Mouse (Mus musculus) ES-Bruce4 (cell line): ENCODE results near the gene Dpp8. TPM values are rescaled to one million over a fixed set of nuclear protein-coding genes. Genes with fewer than 3 reads are reported as not detected.

Experiments used
- H3K27ac ChIP-seq: 2 replicates; pipeline ENCODE4 v1.5.1; 2012; ENCODE audit warnings: low read length, inconsistent platforms; ENCODE audit not compliant: insufficient read depth
- H3K27me3 ChIP-seq: 2 replicates; pipeline ENCODE4 v1.6.1; 2012; ENCODE audit warnings: mild to moderate bottlenecking, low read length, inconsistent platforms; ENCODE audit not compliant: control insufficient read depth, poor library complexity, insufficient read depth, severe bottlenecking
- H3K36me3 ChIP-seq: 2 replicates; pipeline ENCODE4 v1.6.1; 2012; ENCODE audit warnings: inconsistent platforms, mild to moderate bottlenecking, low read length, moderate library complexity; ENCODE audit not compliant: control insufficient read depth, poor library complexity, insufficient read depth, severe bottlenecking
- H3K4me1 ChIP-seq: one replicate; pipeline ENCODE4 v1.8.1; 2011; ENCODE audit warnings: low read length; ENCODE audit not compliant: control insufficient read depth, insufficient read depth
- H3K4me3 ChIP-seq: 2 replicates; pipeline ENCODE4 v1.5.1; 2011; ENCODE audit warnings: low read depth, mild to moderate bottlenecking, low read length
- H3K9ac ChIP-seq: 2 replicates; pipeline ENCODE4 v1.6.1; 2012; ENCODE audit warnings: low read depth, mild to moderate bottlenecking, inconsistent platforms; ENCODE audit not compliant: poor library complexity, severe bottlenecking
- H3K9me3 ChIP-seq: replicated peaks from 2 replicates; pipeline ENCODE4 v1.6.1; 2012; ENCODE audit warnings: mild to moderate bottlenecking, low read length, inconsistent platforms; ENCODE audit not compliant: control insufficient read depth, poor library complexity, insufficient read depth, severe bottlenecking
- CTCF ChIP-seq: IDR thresholded peaks from one replicate; pipeline ENCODE4 v1.8.1; 2011; ENCODE audit warnings: low read depth, low read length
- EP300 ChIP-seq: IDR thresholded peaks from 2 replicates; pipeline ENCODE4 v1.6.1; 2011; ENCODE audit warnings: low read depth, low read length; ENCODE audit not compliant: insufficient read depth
- POLR2A ChIP-seq: IDR thresholded peaks from one replicate; pipeline ENCODE4 v1.8.1; 2011; ENCODE audit warnings: low read length; ENCODE audit not compliant: insufficient read depth
- polyA plus RNA-seq: library from polyadenylated mRNA; stranded (reverse); fragments of >200 nt; gene quantifications from 2 replicates; pipeline ENCODE4 v1.2.4, GENCODE M21; 2011; ENCODE audit warnings: low read depth; ENCODE audit not compliant: missing spikeins, insufficient read depth, insufficient read length

The Dpp8 gene
- polyA plus RNA-seq, 1 experiment: 44.5 TPM

GRCm38 (mm10) chr9:65001481-65001880 is 30.7 kb upstream of the Dpp8 start:
- Histone ChIP-seq H3K9ac (no peak overlapping the region), H3K4me1 (no peaks in the 10 kb centered on the region), H3K4me3 (no peak overlapping the region), H3K27ac (no peak overlapping the region), H3K27me3 (no peaks in the 10 kb centered on the region), H3K36me3 (peaks cover 9% of the 10 kb centered on the region), H3K9me3 (no peaks in the 10 kb centered on the region)
- no peak for TF ChIP-seq POLR2A
- TF ChIP-seq EP300: no peak
- TF ChIP-seq CTCF: no peak

DNA sequence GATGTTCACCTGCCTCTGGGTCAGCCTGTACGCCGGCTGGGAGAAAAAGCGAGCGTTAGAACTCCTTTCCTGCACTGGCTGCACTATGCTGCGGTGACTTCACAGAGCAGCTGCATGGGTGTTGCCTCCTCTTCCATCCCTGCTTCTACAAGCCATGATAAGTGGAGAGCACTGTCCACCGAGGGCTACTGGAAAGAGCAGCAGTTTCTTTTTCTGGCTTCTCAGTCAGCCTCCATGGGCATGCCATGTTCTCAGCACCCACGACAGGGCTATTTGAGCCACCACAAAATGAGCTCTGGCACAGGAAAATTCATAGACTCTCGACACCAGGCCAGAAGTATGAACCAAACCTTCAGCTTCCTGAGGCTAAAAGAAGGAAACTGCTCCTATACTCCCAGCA is 26.5 kb upstream of the Dpp8 start:
- H3K9ac ChIP-seq: no peak overlapping the region
- no peak for TF ChIP-seq POLR2A
- no peak for TF ChIP-seq EP300
- no peak for TF ChIP-seq CTCF
- H3K27me3 ChIP-seq: no peaks in the 10 kb centered on the region
- no peak overlapping the region for H3K27ac ChIP-seq
- H3K4me3 ChIP-seq: no peak overlapping the region
- no peaks in the 10 kb centered on the region for H3K9me3 ChIP-seq
- H3K36me3 ChIP-seq: peaks cover 6% of the 10 kb centered on the region; the same call in 1 of the 2 replicates
- H3K4me1 ChIP-seq: no peaks in the 10 kb centered on the region

DNA sequence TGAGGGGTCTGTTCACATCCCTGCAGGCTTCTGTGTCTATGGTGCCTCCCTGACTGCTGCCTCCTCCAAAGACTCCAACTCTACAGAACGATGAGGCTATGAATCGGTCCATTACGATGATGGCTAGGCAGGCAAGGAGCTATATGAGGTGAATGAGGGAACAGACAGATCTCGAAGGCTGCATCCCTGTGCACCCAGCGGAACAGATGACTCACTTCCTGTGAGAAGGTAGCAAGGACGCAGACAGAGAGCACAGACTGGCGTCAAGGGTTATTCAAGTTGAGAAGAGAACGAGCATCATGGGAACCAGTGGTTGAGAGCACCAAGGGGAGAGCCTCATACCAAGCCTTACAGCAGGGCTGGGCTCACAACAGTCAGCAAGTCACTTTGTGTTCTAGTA is 21.6 kb upstream of the Dpp8 start:
- no peaks in the 10 kb centered on the region for H3K4me1 ChIP-seq
- no peak overlapping the region for H3K27ac ChIP-seq
- TF ChIP-seq CTCF (no peak), EP300 (no peak), POLR2A (no peak)
- H3K4me3 ChIP-seq: no peak overlapping the region
- no peaks in the 10 kb centered on the region for H3K27me3 ChIP-seq
- peaks cover 4% of the 10 kb centered on the region; the same call in 1 of the 2 replicates for H3K36me3 ChIP-seq
- no peak overlapping the region for H3K9ac ChIP-seq
- no peaks in the 10 kb centered on the region for H3K9me3 ChIP-seq

DNA sequence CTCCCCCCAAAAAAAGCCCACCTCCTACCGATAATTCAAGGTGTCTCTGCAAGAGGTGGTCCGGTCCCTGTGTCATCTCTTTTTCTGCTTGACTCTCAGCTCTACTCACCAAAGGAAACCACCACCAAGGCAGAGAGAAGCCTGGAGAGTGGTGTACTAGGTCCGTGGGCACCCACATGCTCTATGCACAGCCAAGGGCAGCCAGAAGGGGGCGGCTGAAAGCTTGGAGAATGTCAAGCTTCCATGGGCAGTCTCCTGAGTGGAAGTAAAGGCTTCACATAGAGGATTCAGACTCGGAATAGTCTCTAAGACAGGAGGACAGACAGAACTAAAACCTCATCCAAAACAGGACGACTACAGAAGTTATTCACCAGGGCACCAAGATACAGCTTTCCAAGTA is 20.9 kb upstream of the Dpp8 start:
- Histone ChIP-seq H3K9me3 (no peaks in the 10 kb centered on the region), H3K27ac (no peak overlapping the region), H3K4me3 (no peak overlapping the region), H3K27me3 (no peaks in the 10 kb centered on the region), H3K36me3 (peaks cover 2% of the 10 kb centered on the region; the same call in 1 of the 2 replicates), H3K4me1 (no peaks in the 10 kb centered on the region), H3K9ac (no peak overlapping the region)
- peak; percentile 57 for TF ChIP-seq CTCF
- no peak for TF ChIP-seq POLR2A
- TF ChIP-seq EP300: no peak

DNA sequence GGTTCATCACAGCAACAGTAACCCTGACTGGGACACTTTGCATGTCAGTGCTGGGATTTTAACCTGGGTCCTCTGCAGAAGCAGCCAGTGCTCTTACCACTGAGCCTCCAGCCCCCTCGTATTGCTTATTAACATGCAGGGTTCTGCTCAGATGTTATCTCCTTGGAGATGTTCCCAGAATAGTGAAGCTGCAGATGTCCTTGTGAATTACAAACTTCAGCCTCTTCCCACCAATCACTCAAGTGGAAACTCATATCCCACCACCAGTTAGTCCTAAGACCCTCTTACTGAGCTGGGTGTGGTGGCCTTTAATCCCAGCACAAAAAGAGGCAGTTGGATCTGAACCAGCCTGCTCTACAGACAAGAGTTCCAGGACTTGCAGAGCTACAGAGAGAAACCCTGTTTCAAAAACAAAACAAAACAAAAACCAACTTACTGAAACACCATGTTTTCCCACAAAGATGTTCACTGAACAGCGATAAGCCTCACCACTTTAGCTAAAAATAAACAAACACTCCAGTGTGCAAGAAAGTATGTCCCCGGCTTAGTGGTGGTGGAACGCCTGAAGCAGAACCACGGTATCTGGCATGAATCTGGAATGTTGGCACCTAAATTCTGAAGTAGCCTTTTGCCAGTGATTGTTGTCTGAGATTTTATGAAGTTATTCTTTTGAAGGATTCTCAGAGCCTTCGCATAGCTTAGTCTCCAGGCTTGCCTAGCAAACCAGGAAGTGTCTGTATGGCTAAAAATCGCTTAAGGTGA is 16.6 kb upstream of the Dpp8 start:
- no peak overlapping the region for H3K9ac ChIP-seq
- H3K9me3 ChIP-seq: no peaks in the 10 kb centered on the region
- no peaks in the 10 kb centered on the region for H3K27me3 ChIP-seq
- TF ChIP-seq EP300 (no peak), POLR2A (no peak), CTCF (no peak)
- no peaks in the 10 kb centered on the region for H3K36me3 ChIP-seq
- H3K4me3 ChIP-seq: no peak overlapping the region
- H3K27ac ChIP-seq: no peak overlapping the region
- no peaks in the 10 kb centered on the region for H3K4me1 ChIP-seq

- H3K27ac ChIP-seq: no peak overlapping the region
- no peaks in the 10 kb centered on the region for H3K4me1 ChIP-seq
- no peak overlapping the region for H3K9ac ChIP-seq
These were observed 15.8 kb upstream of the Dpp8 start for GRCm38 (mm10) chr9:65016241-65016977.

More at GRCm38 (mm10) chr9:65016241-65016977, 15.8 kb upstream of the Dpp8 start:
- no peak for TF ChIP-seq EP300
- no peak for TF ChIP-seq CTCF
- no peak for TF ChIP-seq POLR2A
- no peak overlapping the region for H3K4me3 ChIP-seq
- no peaks in the 10 kb centered on the region for H3K36me3 ChIP-seq
- H3K9me3 ChIP-seq: no peaks in the 10 kb centered on the region
- no peaks in the 10 kb centered on the region for H3K27me3 ChIP-seq
